ENCODE assay signal across 28 mouse cellular contexts in the genomic region with DNA sequence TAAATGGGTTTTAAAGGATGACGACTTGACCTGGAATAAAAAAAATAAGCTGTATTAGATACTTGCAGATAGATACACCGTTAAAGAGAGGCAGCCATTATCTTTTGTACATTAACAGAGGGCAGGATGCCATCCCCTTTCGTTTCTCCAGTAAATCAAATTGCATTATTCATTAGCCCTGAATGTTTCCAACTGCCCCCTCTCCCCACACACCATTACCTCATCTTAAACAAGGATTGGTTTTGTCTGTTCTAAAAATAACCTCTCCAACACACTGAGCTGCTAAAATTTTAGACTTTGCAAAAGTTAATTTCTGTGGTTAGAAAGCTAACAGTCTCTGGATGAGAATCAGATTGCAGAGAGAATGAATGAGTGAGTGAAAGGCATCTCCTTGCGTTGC.
DNase-seq lines count a peak whose midpoint lies in the region; ATAC-seq and TF ChIP-seq lines count a peak whose summit lies in the region.
"Had no signal": no experiment of that assay in that cellular context is flagged by ENCODE, and none has a peak within 500 bp of the region (broad histone marks: within the 10 kb centered on the region; RNA-seq: fewer than 3 reads in every experiment).

No protein-coding gene starts in this region.

- TF ChIP-seq POLR2A in brain, embryonic 14.5 days (IDR thresholded peaks at IDR 0.05; ENCODE audit: borderline replicate concordance, extremely low read depth, insufficient read depth, insufficient read length, poor library complexity, severe bottlenecking), result no peak

- peak; percentile 41 for DNase-seq in forebrain, embryonic 14.5 days (ENCODE audit: low spot score)
- no peak for DNase-seq in forebrain, embryonic 11.5 days (ENCODE audit: low spot score)
- DNase-seq in midbrain, embryonic 11.5 days (ENCODE audit: low spot score, missing footprints), result peak; percentile 75
- peak; percentile 60 for DNase-seq in brain, embryonic 14.5 days (ENCODE audit: low read depth)
- DNase-seq in right cerebral cortex, postnatal 10 days (ENCODE audit: low spot score in 2 of 2), result no peak
- DNase-seq: adrenal gland, adult 8-10 months; adrenal gland, postnatal 25 days; B cell, adult 2 months; cerebellum, adult 11 months; cerebellum, adult 2 months; cerebellum, postnatal 10 days; cerebellum, postnatal 36 days; embryo, embryonic 11 days; gastrocnemius, adult 2 months; gastrocnemius, postnatal 14 days; heart, adult 11 months; kidney, adult 2 months had no signal

- no peak overlapping the region for H3K4me2 ChIP-seq in forebrain, embryonic 14.5 days (ENCODE audit: low read length)
- H3K4me2 ChIP-seq in forebrain, embryonic 11.5 days (ENCODE audit: low read depth, low read length, severe bottlenecking), result no peak overlapping the region
- no peak overlapping the region for H3K4me2 ChIP-seq in midbrain, embryonic 11.5 days
- H3K4me2 ChIP-seq in midbrain, embryonic 13.5 days (replicated peaks), result no peak overlapping the region
- H3K4me2 ChIP-seq: embryonic facial prominence, embryonic 13.5 days; heart, embryonic 11.5 days; hindbrain, embryonic 12.5 days; hindbrain, embryonic 15.5 days had no signal

- no peaks in the 10 kb centered on the region for H3K9me3 ChIP-seq in forebrain, embryonic 14.5 days (replicated peaks; ENCODE audit: control insufficient read depth, low read length)
- H3K9me3 ChIP-seq in forebrain, embryonic 11.5 days (ENCODE audit: control insufficient read depth, low read length), result no peaks in the 10 kb centered on the region
- H3K9me3 ChIP-seq in midbrain, embryonic 11.5 days (ENCODE audit: control insufficient read depth, low read length), result no peaks in the 10 kb centered on the region
- no peaks in the 10 kb centered on the region for H3K9me3 ChIP-seq in midbrain, embryonic 13.5 days
- H3K9me3 ChIP-seq: embryonic facial prominence, embryonic 10.5 days; embryonic facial prominence, embryonic 13.5 days; hindbrain, embryonic 12.5 days; hindbrain, embryonic 15.5 days had no signal

- TF ChIP-seq CTCF in brain, embryonic 14.5 days (IDR thresholded peaks at IDR 0.05; ENCODE audit: borderline replicate concordance, extremely low read depth, insufficient read depth, insufficient read length), result no peak

- H3K36me3 ChIP-seq in forebrain, embryonic 14.5 days (ENCODE audit: control insufficient read depth, insufficient read depth, low read length), result no peaks in the 10 kb centered on the region
- no peaks in the 10 kb centered on the region for H3K36me3 ChIP-seq in forebrain, embryonic 11.5 days (ENCODE audit: control insufficient read depth, insufficient read depth, low read length)
- no peaks in the 10 kb centered on the region for H3K36me3 ChIP-seq in midbrain, embryonic 11.5 days (ENCODE audit: control insufficient read depth, insufficient read depth, low read length)
- H3K36me3 ChIP-seq in midbrain, embryonic 13.5 days, result no peaks in the 10 kb centered on the region
- H3K36me3 ChIP-seq: embryonic facial prominence, embryonic 10.5 days; embryonic facial prominence, embryonic 13.5 days; G1E; hindbrain, embryonic 12.5 days; hindbrain, embryonic 15.5 days had no signal

- no peak for ATAC-seq in forebrain, embryonic 14.5 days
- ATAC-seq in forebrain, embryonic 11.5 days (replicated peaks; ENCODE audit: low FRiP score), result no peak
- no peak for ATAC-seq in midbrain, embryonic 11.5 days (ENCODE audit: low FRiP score)
- ATAC-seq in midbrain, embryonic 13.5 days, result no peak
- ATAC-seq: activated CD4-positive, CD25-positive, alpha-beta regulatory T cell, adult 4 months; intestine, postnatal 0 days had no signal

- H3K9ac ChIP-seq in forebrain, embryonic 14.5 days (ENCODE audit: low read length), result no peak overlapping the region
- H3K9ac ChIP-seq in forebrain, embryonic 11.5 days (ENCODE audit: low read length), result no peak overlapping the region
- H3K9ac ChIP-seq in midbrain, embryonic 11.5 days (ENCODE audit: low read length), result no peak overlapping the region
- H3K9ac ChIP-seq in midbrain, embryonic 13.5 days (replicated peaks), result no peak overlapping the region
- H3K9ac ChIP-seq: embryonic facial prominence, embryonic 13.5 days; hindbrain, embryonic 12.5 days; hindbrain, embryonic 15.5 days had no signal

- 39% methylated on average over 4 of the region's 4 CpGs for WGBS in forebrain, embryonic 14.5 days
- 73% methylated on average over 4 of the region's 4 CpGs for WGBS in forebrain, embryonic 11.5 days
- WGBS in midbrain, embryonic 11.5 days, result 82% methylated on average over 4 of the region's 4 CpGs
- 70% methylated on average over 4 of the region's 4 CpGs for WGBS in midbrain, embryonic 13.5 days

- no peaks in the 10 kb centered on the region for H3K27me3 ChIP-seq in forebrain, embryonic 14.5 days (replicated peaks; ENCODE audit: control insufficient read depth, insufficient read depth, low read length)
- no peaks in the 10 kb centered on the region for H3K27me3 ChIP-seq in forebrain, embryonic 11.5 days (ENCODE audit: control insufficient read depth, insufficient read depth, low read length)
- H3K27me3 ChIP-seq in midbrain, embryonic 11.5 days (ENCODE audit: control insufficient read depth, insufficient read depth, low read length), result no peaks in the 10 kb centered on the region
- no peaks in the 10 kb centered on the region for H3K27me3 ChIP-seq in midbrain, embryonic 13.5 days
- H3K27me3 ChIP-seq: CH12.LX; embryonic facial prominence, embryonic 13.5 days; hindbrain, embryonic 12.5 days; hindbrain, embryonic 15.5 days had no signal

- no peaks in the 10 kb centered on the region for H3K4me1 ChIP-seq in forebrain, embryonic 14.5 days (ENCODE audit: control insufficient read depth, insufficient read depth, low read length)
- no peaks in the 10 kb centered on the region for H3K4me1 ChIP-seq in forebrain, embryonic 11.5 days (replicated peaks; ENCODE audit: control insufficient read depth, insufficient read depth, low read length)
- H3K4me1 ChIP-seq in midbrain, embryonic 11.5 days (ENCODE audit: control insufficient read depth, insufficient read depth, low read length), result no peaks in the 10 kb centered on the region
- peaks cover 3% of the 10 kb centered on the region; the same call in 1 of the 2 replicates for H3K4me1 ChIP-seq in midbrain, embryonic 13.5 days (replicated peaks)
- H3K4me1 ChIP-seq: embryonic facial prominence, embryonic 10.5 days; embryonic facial prominence, embryonic 13.5 days; hindbrain, embryonic 12.5 days; hindbrain, embryonic 15.5 days had no signal

- no peak overlapping the region for H3K27ac ChIP-seq in forebrain, embryonic 14.5 days (ENCODE audit: low read depth, low read length)
- H3K27ac ChIP-seq in forebrain, embryonic 11.5 days (ENCODE audit: low read depth, low read length), result no peak overlapping the region
- H3K27ac ChIP-seq in midbrain, embryonic 11.5 days (ENCODE audit: low read depth, low read length), result no peak overlapping the region
- no peak overlapping the region for H3K27ac ChIP-seq in midbrain, embryonic 13.5 days
- H3K27ac ChIP-seq: embryonic facial prominence, embryonic 10.5 days; embryonic facial prominence, embryonic 13.5 days; gastrocnemius, adult 2 months; hindbrain, embryonic 12.5 days; hindbrain, embryonic 15.5 days had no signal

- no peak overlapping the region for H3K4me3 ChIP-seq in forebrain, embryonic 14.5 days (ENCODE audit: low read depth, low read length)
- no peak overlapping the region for H3K4me3 ChIP-seq in forebrain, embryonic 11.5 days (ENCODE audit: low read depth, low read length)
- no peak overlapping the region for H3K4me3 ChIP-seq in midbrain, embryonic 11.5 days (ENCODE audit: low read depth, low read length)
- no peak overlapping the region for H3K4me3 ChIP-seq in midbrain, embryonic 13.5 days (replicated peaks)
- H3K4me3 ChIP-seq: embryonic facial prominence, embryonic 10.5 days; embryonic facial prominence, embryonic 13.5 days; erythroblast, embryonic 14.5 days; gastrocnemius, adult 2 months; hindbrain, embryonic 12.5 days; hindbrain, embryonic 15.5 days had no signal

Comparison
In these comparisons a context has a peak if more than half of its experiments do, and no peak if none do; other contexts are left out.
1. DNase-seq: peak in forebrain, embryonic 14.5 days (single experiment), midbrain, embryonic 11.5 days (single experiment) and brain, embryonic 14.5 days (single experiment); none in forebrain, embryonic 11.5 days (single experiment) and right cerebral cortex, postnatal 10 days (0 of 2).